19 mouse cellular contexts compared by ENCODE assay signal in the genomic region with DNA sequence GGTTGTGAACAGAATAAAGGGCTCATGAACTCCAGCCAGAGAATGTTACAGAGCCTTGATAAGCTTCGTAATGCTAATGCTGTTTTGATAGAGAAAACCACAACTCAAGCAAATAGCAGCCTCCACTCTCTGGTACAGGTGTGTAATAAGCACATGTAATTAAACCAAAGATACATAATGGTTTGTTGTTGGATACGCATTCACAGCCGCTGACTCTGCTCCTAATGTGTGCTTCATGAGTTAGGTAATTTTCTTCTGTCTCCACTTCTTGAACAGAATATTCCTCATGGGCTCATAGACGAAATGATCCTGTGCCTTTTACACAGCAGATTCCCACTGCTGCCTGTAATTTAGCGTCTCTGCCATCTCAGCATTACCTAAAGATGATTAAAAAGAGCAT.
"Had no signal": no experiment of that assay in that cellular context is flagged by ENCODE, and none has a peak within 500 bp of the region (broad histone marks: within the 10 kb centered on the region; RNA-seq: fewer than 3 reads in every experiment).

No protein-coding gene starts in this region.

- H3K36me3 ChIP-seq: kidney, embryonic 15.5 days; limb, embryonic 12.5 days; limb, embryonic 15.5 days; midbrain, embryonic 12.5 days; neural tube, embryonic 12.5 days had no signal

- H3K27me3 ChIP-seq: kidney, embryonic 15.5 days; limb, embryonic 12.5 days; limb, embryonic 15.5 days; midbrain, embryonic 12.5 days had no signal

- H3K4me2 ChIP-seq: kidney, embryonic 15.5 days; limb, embryonic 12.5 days; limb, embryonic 15.5 days; liver, embryonic 11.5 days; lung, embryonic 14.5 days; midbrain, embryonic 12.5 days; neural tube, embryonic 12.5 days had no signal

- ATAC-seq: liver, postnatal 0 days; lung, postnatal 0 days; midbrain, embryonic 16.5 days had no signal

- H3K27ac ChIP-seq: kidney, embryonic 15.5 days; limb, embryonic 12.5 days; limb, embryonic 15.5 days; liver, embryonic 14.5 days; macrophage; midbrain, embryonic 12.5 days; neural tube, embryonic 12.5 days had no signal

- H3K4me1 ChIP-seq: kidney, embryonic 15.5 days; limb, embryonic 12.5 days; limb, embryonic 15.5 days; midbrain, embryonic 12.5 days had no signal

- DNase-seq: kidney, adult 8-10 months; kidney, postnatal 10 days; kidney, postnatal 36 days; left cerebral cortex, postnatal 4 days; liver, postnatal 0 days; lung, embryonic 14.5 days; right cerebral cortex, adult 18-20 months; thymus, adult 18-20 months; thymus, postnatal 36 days had no signal

- H3K4me3 ChIP-seq: kidney, embryonic 15.5 days; limb, embryonic 12.5 days; limb, embryonic 15.5 days; midbrain, embryonic 12.5 days; neural tube, embryonic 12.5 days had no signal

- H3K9me3 ChIP-seq: kidney, embryonic 15.5 days; limb, embryonic 12.5 days; limb, embryonic 15.5 days; midbrain, embryonic 12.5 days; neural tube, embryonic 12.5 days had no signal

- H3K9ac ChIP-seq: kidney, embryonic 15.5 days; limb, embryonic 12.5 days; limb, embryonic 15.5 days; liver, embryonic 14.5 days; liver, postnatal 0 days; lung, embryonic 14.5 days; midbrain, embryonic 12.5 days; neural tube, embryonic 12.5 days had no signal
